Mouse (Mus musculus) adipocyte (in vitro differentiated cells): Measurements from ENCODE around the gene Tcstv3.
"Not testable (repeated sequence)": the region's sequence is repeated elsewhere in the genome, so short reads cannot be mapped to it uniquely, and the experiment has no call there.

Experiments used
- DNase-seq: peaks from one replicate; pipeline ENCODE4 v3.0.0-alpha.2; 2016; ENCODE audit warnings: low spot score

Tcstv3 gene

DNA sequence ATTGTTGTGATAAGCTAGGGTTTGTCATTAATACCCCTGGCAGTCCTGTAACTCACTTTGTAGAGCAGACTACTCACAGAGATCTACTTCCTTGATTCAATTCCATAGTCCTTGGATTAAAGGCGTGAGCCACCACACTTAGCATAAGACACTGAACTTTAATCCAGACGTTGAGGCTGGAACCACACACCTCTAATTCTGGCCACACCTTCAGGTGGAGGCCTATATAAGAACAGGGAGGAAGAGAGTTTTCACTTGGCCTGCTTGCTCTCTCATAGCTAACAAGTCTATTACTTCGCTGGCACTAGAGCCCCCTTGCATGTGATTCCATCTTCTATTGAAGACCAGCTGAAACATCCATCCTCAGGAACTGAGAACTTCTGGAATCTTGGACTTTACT is at the start of gene Tcstv3:
Tcstv3 (plus strand) TSS at position 301 of the 400 bp plus-strand sequence.
- not testable (repeated sequence) for DNase-seq

DNA sequence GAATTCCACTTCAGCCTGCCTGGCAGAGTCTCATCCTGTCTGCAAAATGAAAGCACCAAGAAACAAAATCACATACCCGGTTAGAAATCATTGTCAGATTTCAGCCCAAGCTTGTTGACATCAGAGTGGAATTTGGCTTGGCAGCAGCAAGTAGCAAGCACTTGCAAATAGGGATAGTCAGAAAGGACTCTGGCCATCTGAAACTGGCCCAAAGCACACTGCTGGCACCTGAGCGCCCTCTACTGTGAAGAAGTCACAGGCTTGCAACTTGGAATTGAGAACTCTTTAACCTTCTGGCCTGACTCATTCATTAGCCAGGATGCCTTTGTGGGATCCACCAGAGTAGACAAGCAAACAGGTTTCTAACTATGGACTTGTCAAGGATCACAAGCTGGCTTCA is 38.8 kb upstream of the Tcstv3 start:
- not testable (repeated sequence) for DNase-seq

DNA sequence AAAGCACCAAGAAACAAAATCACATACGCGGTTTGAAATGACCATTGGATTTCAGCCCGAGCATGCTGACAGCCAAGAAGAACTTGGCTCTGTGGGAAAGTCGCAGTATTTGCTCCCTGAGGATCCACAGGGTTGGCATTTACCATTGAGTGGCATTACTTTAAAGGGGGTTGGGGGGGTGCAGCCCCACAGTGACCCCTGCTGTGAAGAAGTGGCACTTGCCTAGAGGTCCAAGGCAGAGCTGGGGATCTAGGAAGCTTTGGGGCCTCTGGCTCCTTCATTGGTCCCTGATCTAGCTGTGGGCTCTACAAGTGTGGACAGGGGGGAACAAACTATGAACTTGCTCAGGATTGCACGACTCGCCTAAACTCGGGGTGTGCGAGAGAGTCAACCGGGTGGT is 37.9 kb upstream of the Tcstv3 start:
- no peak for DNase-seq

DNA sequence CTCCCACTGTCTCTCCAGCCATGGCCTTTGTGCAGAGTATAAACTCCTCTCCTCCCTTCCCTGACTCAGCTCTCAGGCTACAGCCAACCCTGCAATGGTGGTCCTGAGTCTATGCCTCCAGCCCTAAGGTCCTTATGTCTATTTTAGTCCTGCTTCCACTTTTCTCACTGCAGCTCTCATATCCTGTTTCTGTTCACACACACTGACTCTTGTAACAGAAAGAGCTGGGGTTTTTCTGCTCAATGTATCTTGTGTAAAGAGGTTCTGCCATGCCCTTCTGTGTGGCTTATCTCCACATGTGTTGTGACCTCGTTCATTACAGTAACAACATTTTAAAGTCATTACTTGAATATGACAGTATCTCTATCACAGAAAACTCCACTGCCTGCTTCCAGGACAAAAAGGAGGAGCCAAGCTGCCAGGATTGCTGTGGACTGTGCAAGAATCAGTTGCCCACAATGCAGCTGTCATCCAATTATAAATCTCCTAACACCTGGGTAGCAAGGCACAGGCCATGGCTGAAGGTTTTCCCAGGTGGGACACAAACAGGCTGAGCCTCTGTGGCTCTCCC is 17.3 kb upstream of the Tcstv3 start:
- no peak for DNase-seq

DNA sequence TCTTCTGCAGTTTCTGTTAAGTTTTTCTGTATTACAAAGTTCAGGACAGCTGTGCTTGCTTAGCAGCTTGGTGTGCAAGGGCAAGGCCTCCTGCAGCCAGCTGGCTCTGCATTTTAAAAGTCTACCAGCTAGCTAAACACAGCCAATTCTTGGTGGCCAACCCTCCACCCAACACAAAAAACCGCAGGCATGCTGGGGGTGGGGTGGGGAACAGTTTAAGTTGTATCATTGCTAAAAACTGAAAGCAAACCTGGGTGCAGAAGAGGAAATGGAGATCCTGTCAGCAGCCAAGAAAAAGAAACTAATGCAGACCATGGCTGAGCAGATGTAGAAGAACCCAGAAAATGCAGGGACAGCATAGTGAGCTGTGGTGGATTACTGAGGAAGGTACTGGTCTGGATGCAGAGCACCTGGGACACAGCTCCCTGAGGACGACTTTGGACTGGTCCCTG is 16.7 kb upstream of the Tcstv3 start, which contains the start of gene BC147527:
BC147527 (plus strand) TSS at position 402 of the 452 bp plus-strand sequence.
- DNase-seq, result no peak

DNA sequence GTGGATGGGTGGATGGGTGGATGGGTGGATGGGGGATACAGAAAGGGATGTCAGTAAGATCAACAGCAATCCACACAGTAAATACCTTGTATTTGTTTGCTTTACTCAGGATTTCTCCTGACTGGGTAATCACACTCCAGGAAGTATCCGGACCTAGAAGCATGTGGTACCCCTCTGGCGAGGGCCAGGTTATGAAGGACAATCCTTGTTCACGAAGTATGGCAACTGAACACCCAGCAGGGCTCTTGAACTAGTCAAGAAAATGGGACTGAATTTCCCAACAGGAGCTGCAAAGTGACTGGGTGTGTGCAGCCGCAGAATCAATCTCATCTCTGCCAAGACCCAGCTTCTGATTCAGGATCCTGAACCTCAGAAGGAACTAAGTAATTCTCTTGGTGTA is 15.8 kb upstream of the Tcstv3 start:
- DNase-seq, result no peak

DNA sequence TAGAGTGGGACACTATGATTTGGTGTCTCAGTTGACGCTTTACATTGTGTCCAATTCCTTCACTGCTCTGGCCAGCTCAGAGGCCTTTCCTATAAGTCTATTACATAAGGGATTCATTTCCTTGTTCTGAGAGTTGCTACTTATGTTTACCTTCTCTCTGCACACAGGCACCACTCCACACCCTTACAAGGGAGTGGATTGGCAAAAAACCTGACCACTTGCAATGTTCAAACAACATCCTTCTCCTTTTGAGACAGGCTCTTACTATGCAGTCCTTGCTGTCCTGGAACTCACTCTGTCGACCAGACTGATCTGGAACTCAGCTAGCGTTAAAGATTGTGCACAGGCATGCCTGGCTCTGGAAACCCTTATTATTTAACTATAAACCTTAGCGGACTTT is 5.9 kb upstream of the Tcstv3 start:
- no peak for DNase-seq

DNA sequence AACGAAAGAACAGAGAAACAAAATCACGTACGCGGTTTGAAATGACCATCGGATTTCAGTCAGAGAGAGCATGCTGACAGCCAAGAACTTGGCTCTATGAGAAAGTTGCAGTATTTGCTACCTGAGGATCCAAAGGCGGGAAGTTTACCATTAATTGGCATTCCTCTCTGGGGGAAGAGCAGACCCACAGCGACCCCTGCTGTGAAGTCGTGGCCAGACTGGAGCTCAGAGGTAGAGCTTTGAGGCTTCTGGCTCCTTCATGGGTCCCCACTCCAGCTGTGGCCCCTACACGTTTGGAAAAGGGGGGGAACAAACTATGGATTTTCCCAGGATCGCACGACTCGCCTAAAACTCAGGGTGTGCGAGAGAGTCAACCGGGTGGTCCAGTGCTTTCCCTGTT is 3.1 kb upstream of the Tcstv3 start:
- no peak for DNase-seq

DNA sequence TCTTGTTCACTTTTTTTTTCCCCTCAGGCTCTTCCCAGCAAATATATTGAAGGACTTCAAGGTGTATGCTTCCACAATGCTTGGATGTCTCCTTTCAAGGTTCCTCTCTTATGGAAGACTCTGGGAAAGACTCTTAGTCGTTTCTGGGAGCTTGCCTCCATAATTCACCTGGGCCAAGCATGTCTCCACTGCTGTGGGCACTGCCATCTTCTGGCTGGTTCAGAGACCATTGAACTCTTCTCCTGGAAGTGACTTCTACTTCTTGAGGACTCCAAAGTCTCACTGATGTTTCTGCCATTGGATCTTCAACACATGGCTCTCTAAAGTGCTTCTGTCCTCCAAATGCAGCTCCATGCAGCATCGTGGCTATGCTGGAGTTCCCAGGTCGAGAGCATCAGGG is 3.5 kb downstream of the Tcstv3 start:
- no peak for DNase-seq

DNA sequence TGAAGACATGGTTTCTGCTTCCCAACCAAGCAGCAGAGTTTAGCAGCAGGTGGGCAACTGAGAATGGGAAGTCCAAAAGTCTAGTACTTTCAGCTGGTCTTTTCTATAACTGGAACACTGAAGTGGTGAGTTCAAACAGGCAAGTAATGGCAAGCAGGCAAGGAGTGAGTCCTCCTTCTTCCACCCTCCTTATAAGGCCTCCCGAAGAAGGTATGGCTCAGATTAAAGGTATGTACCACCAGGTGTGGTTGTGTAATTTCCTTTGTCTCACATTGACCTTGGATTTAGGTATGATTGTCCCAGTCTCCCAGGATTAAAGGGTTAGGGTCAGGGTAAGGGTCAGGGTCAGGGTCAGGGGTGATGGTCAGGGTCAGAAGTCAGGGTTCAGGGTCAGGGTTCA is 4.0 kb downstream of the Tcstv3 start:
- DNase-seq, result no peak
